Mouse (Mus musculus) bone marrow macrophage, adult 2 months (primary cell): Measurements from ENCODE around the gene Acvrl1.

Source experiments
- CTCF ChIP-seq: IDR thresholded peaks from 2 replicates; pipeline ENCODE4 v1.5.1; 2012; ENCODE audit warnings: low read depth, mild to moderate bottlenecking, low read length, moderate library complexity
- POLR2A ChIP-seq: IDR thresholded peaks from 2 replicates; pipeline ENCODE4 v1.6.1; 2012; ENCODE audit warnings: mild to moderate bottlenecking, low read depth, low read length, borderline replicate concordance

- TF ChIP-seq CTCF: no peak
- no peak for TF ChIP-seq POLR2A
Measured at GRCm38 (mm10) chr15:101189981-101190761, 61.8 kb downstream of the Acvrl1 start.
